Mouse (Mus musculus): ENCODE measurements around the gene Dlx2. TPM values are rescaled to one million over a fixed set of nuclear protein-coding genes. Genes with fewer than 3 reads are reported as not detected.

Dlx2 gene
- total RNA-seq, 2 experiments from 2014 or later = not detected

- no peak for DNase-seq
Observed at GRCm38 (mm10) chr2:71511209-71511608, 35.3 kb downstream of the Dlx2 start.

DNA sequence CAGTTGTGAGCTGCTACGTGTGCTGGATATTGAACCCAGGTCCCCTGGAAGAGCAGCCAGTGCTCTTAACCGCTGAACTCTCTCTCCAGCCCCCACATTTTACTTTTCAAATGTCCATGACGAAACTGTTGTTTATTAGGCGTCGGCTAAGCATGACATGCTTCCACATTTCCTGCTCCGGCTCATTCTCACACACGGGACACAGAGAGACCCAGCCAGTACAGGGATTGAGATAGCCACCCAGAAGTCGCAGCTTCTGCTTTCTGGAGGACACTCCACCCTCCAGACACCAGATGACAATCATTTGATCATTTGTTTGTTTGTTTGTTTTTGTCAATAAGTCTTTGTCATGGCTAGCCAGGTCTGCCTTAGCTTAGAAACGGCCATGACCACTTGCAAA is 41.7 kb downstream of the Dlx2 start:
- no peak for DNase-seq

DNA sequence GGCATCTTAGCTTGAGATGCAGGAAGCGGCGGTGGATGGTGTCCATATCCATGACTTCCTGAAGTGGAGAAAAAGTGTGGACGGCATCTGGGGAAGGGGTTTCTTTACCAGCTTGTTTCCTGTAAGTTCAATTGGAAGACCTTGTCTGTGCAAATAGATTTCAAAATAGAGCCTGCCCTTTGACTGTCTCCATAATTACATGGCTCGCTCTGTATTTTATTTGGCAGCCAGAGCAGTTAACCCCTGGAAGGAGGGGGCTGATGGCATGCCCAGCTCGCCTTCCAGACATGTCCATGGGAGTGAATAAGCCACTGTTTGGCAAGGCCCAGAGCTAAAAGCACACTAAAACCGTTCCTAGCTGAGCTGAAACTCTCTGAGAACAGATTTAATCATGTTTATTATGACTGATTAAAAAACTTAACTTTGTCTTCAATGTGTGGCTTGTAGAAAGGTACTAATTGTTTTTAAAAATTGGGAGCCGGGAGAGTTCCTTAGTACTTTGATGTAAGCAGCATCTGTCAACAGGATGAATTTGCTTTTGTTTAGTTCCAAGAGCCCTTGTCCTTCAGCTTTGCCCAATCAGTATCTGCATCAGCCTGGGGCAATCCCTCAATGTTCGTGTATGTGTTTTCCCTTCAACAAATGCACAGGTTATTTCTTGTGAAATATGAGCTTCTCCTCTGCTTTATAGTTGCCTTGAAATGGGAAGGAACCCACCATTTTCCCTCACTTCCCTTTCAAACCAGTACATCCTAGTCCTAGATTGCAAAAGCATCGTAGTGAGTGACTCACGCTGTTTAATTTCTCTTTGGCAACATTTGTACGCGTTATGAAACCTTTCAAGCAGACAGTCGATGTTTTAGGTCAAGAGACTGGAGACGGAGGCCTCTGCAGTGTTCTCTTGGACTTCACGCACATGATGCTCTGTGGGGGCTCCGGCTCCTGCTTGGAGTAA is 47.0 kb downstream of the Dlx2 start:
- no peak for DNase-seq

DNA sequence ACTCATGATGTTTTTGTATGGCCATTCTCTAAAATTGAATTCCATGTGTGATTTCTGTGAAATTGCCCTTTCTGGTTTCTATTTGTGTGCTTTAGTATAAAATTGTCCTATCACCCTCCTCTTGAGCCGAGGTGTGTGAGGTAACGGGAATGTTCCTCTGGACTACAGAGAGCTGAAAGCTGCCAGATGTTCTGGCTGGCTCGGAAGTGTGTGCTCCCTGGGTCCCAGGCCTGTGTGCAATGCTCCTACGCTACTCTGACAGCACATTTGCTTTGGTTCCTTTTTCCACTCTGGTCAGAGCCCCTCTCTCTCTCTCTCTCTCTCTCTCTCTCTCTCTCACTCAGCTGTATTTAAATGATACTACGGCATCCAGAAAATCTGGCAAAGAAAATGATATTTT is 49.4 kb downstream of the Dlx2 start:
- DNase-seq = no peak

- DNase-seq = no peak
Observed at GRCm38 (mm10) chr2:71494971-71495370, 51.6 kb downstream of the Dlx2 start.

DNA sequence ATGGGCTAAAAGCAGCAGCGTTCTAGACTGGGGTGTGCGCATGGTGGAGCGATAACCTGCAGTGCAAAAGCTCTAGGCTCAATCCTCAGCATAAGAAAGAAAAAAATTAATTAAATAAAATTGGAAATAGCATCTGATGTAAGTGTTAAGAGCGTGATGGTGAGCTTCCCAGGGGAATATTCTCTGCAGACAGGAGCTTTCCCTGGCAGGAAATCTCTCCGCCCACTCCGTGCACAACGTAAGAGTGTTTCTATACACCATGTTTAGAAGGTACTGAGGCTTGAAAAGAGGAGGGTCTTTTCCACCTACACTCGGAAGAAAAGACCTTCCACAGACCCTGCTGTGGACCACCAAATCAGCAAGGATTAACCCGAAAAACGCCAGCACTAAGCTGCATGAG is 52.1 kb downstream of the Dlx2 start:
- no peak for DNase-seq

Other genes with a start within 250 kb of the Dlx2 start
- 100 to 1,000 TPM; 407 to 424 TPM for gene Slc25a12, start 179.0 kb downstream of the Dlx2 start, total RNA-seq (2021)
- gene Hat1, start 157.8 kb downstream of the Dlx2 start, total RNA-seq (2021) = 10 to 100 TPM; 13.1 to 16.7 TPM
- gene Metap1d, start 93.5 kb downstream of the Dlx2 start, total RNA-seq (2021) = 10 to 100 TPM; 24.3 to 25.7 TPM
- under 1 TPM in 1 of 2 experiments, not detected in 1; 0.13 TPM for gene Dlx1, start 18.6 kb downstream of the Dlx2 start, total RNA-seq (2021)
- 10 to 100 TPM; 14.7 to 21.9 TPM for gene Itga6, start 198.9 kb upstream of the Dlx2 start, total RNA-seq (2021)